Mouse (Mus musculus) CH12.LX (cell line): Measurements from ENCODE around the gene Tigar. TPM values are rescaled to one million over a fixed set of nuclear protein-coding genes. Genes with fewer than 3 reads are reported as not detected.
A peak's percentile ranks its signal among the peaks of the same experiment; 100 is the strongest.

ENCODE experiments used
- DNase-seq: peaks from one replicate; pipeline ENCODE4 v3.0.0-alpha.2; 2013; ENCODE audit errors: extremely low read depth
- H3K27ac ChIP-seq: 2 replicates; pipeline ENCODE4 v1.5.1; 2012; ENCODE audit warnings: low read depth, mild to moderate bottlenecking, control low read depth, moderate library complexity; ENCODE audit not compliant: insufficient read depth
- H3K27me3 ChIP-seq: replicated peaks from 2 replicates; pipeline ENCODE3; 2012; ENCODE audit warnings: inconsistent platforms
- H3K36me3 ChIP-seq, 2 experiments: replicated peaks in 1 of 2; 2 replicates each; pipeline versions ENCODE3 to v1.6.1; 2012; ENCODE audit warnings: inconsistent platforms in 1 of 2, low read length in 1 of 2, mild to moderate bottlenecking in 1 of 2, mixed read lengths in 1 of 2, moderate library complexity in 1 of 2; ENCODE audit not compliant: control insufficient read depth in 1 of 2, insufficient read depth in 1 of 2
- H3K4me1 ChIP-seq, 2 experiments: 2 replicates each; pipeline ENCODE4 v1.6.1; 2012; ENCODE audit warnings: inconsistent platforms in 1 of 2, moderate library complexity in 1 of 2; ENCODE audit not compliant: insufficient read depth in 2 of 2, control insufficient read depth in 1 of 2
- H3K4me2 ChIP-seq: 2 replicates; pipeline ENCODE4 v1.6.1; 2012; ENCODE audit warnings: low read depth, mild to moderate bottlenecking, control low read depth; ENCODE audit not compliant: poor library complexity, insufficient read depth, severe bottlenecking
- H3K4me3 ChIP-seq, 3 experiments: fragments of 150-350 bp in 1 of 3; sonication (generic) in 1 of 3; replicated peaks in 1 of 3; 2 replicates each; pipeline versions ENCODE3 to v1.5.1; 2011 to 2012; ENCODE audit warnings: low read depth in 2 of 3, low read length in 2 of 3, mild to moderate bottlenecking in 2 of 3, moderate library complexity in 2 of 3, control low read depth in 1 of 3, improper control_type of control experiment in 1 of 3, inconsistent platforms in 1 of 3, mixed read lengths in 1 of 3; ENCODE audit not compliant: poor library complexity in 1 of 3
- H3K79me2 ChIP-seq: replicated peaks from 2 replicates; pipeline ENCODE4 v1.6.1; 2012; ENCODE audit warnings: mild to moderate bottlenecking, moderate library complexity; ENCODE audit not compliant: control insufficient read depth, poor library complexity, insufficient read depth, severe bottlenecking; ENCODE audit errors: extremely low read depth
- H3K9ac ChIP-seq: 2 replicates; pipeline ENCODE4 v1.6.1; 2012; ENCODE audit warnings: low read depth, mild to moderate bottlenecking, control low read depth, moderate library complexity; ENCODE audit not compliant: insufficient read depth
- H3K9me3 ChIP-seq: replicated peaks from 2 replicates; pipeline ENCODE3; 2012; ENCODE audit warnings: low read length, inconsistent platforms, mixed read lengths
- CTCF ChIP-seq, 2 experiments: IDR thresholded peaks in 1 of 2; conservative IDR thresholded peaks in 1 of 2; 2 replicates each; pipeline ENCODE4 v1.5.1; 2011 to 2012; ENCODE audit warnings: low read depth in 2 of 2, low read length in 2 of 2, improper control_type of control experiment in 1 of 2, inconsistent platforms in 1 of 2, mild to moderate bottlenecking in 1 of 2, moderate library complexity in 1 of 2
- HCFC1 ChIP-seq: IDR thresholded peaks from 2 replicates; pipeline ENCODE4 v1.6.1; 2012; ENCODE audit warnings: low read depth, mild to moderate bottlenecking, inconsistent platforms, low read length, improper control_type of control experiment
- MAFK ChIP-seq: IDR thresholded peaks from 2 replicates; pipeline ENCODE4 v1.6.1; 2011; ENCODE audit warnings: low read length, improper control_type of control experiment; ENCODE audit not compliant: insufficient replicate concordance
- MAX ChIP-seq: IDR thresholded peaks from 2 replicates; pipeline ENCODE4 v1.6.1; 2011; ENCODE audit warnings: low read length, improper control_type of control experiment
- MXI1 ChIP-seq: IDR thresholded peaks from 2 replicates; pipeline ENCODE4 v1.6.1; 2011; ENCODE audit warnings: mild to moderate bottlenecking, low read depth, low read length, improper control_type of control experiment
- POLR2AphosphoS2 ChIP-seq: IDR thresholded peaks from 2 replicates; pipeline ENCODE4 v1.6.1; 2011; ENCODE audit warnings: low read depth, low read length, improper control_type of control experiment
- RCOR1 ChIP-seq: conservative IDR thresholded peaks from 2 replicates; pipeline ENCODE4 v1.6.1; 2012; ENCODE audit warnings: low read depth, mild to moderate bottlenecking, inconsistent platforms, low read length, improper control_type of control experiment
- SIN3A ChIP-seq: IDR thresholded peaks from 2 replicates; pipeline ENCODE4 v1.6.1; 2012; ENCODE audit warnings: low read length, improper control_type of control experiment, inconsistent platforms
- TBP ChIP-seq: conservative IDR thresholded peaks from 2 replicates; pipeline ENCODE4 v1.6.1; 2011; ENCODE audit warnings: low read depth, low read length, improper control_type of control experiment
- TCF12 ChIP-seq: IDR thresholded peaks from 2 replicates; pipeline ENCODE4 v1.6.1; 2014; ENCODE audit warnings: low read depth, mild to moderate bottlenecking, inconsistent platforms, low read length, improper control_type of control experiment
- USF1 ChIP-seq: IDR thresholded peaks from 2 replicates; pipeline ENCODE4 v1.6.1; 2014; ENCODE audit warnings: low read depth, mild to moderate bottlenecking, inconsistent platforms, low read length, improper control_type of control experiment
- ZMIZ1 ChIP-seq: IDR thresholded peaks from 2 replicates; pipeline ENCODE4 v1.6.1; 2012; ENCODE audit warnings: low read depth, mild to moderate bottlenecking, inconsistent platforms, low read length, improper control_type of control experiment
- dilution Hi-C: fragments of 300-500 bp; cut with MboI; formaldehyde crosslinking; loops from 2 replicates; pipeline ENCODE4 v1.14.3; 2020; ENCODE audit warnings: low sequenced_read_pairs; ENCODE audit not compliant: extremely low pct_unique_long_range_greater_than_20kb, extremely low pct_ligation_motif_present
- in situ Hi-C: fragments of 300-500 bp; cut with MboI; formaldehyde crosslinking; loops from 3 replicates; pipeline ENCODE4 v1.14.3; 2019; ENCODE audit warnings: low sequenced_read_pairs, low pct_ligation_motif_present, low pct_unique_long_range_greater_than_20kb, mixed read lengths
- polyA plus RNA-seq: library from polyadenylated mRNA; unstranded; fragments of >175 nt; gene quantifications from 2 replicates; pipeline ENCODE4 v1.2.1, GENCODE M21; 2012; ENCODE audit warnings: low read depth; ENCODE audit not compliant: insufficient read length
- total RNA-seq, 2 experiments: library from RNA; depleted of rRNA; stranded (reverse); fragments of 300-350 nt in 1 of 2; fragments of >200 nt in 1 of 2; gene quantifications; 2 replicates each; pipeline ENCODE4 v1.2.3; 2012 to 2014

The Tigar gene
- total and polyA plus RNA-seq, 3 experiments: 8.9 to 20.8 (median 11.5) TPM

DNA sequence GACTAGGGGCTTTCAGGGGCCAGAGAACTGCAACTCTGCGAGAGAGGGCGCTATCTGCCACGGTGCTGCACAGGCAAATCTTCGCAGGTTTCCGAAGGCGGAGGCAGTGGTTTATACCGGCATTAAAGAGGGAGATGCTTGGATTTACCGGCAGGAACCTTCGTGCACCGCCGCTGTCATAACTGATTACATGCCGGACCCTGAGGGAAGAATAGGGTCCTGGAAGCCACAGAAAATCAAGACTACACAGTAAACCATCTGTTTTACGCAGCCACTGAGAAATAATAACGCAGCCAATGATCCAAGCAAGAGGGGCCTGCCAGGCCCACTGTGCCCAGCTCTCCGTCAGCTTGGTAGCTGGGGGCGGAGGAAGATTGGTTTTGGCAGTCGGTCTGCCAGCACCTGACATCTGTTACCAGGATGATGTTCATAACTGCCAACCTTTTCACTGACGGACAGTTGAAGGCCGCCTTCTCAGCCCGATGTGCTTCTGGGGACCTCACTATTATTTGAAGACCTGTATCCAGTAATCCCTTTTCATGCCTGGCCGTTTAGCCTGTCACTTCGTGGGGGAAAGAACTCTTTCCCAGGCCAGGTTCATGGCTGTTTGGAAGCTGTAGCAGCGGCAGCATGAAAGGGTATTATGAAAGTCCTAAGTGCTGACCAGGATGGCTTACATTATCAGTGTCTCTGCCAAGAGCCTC is 5.5 kb upstream of the Tigar start:
- dilution Hi-C loops: no loop called here

DNA sequence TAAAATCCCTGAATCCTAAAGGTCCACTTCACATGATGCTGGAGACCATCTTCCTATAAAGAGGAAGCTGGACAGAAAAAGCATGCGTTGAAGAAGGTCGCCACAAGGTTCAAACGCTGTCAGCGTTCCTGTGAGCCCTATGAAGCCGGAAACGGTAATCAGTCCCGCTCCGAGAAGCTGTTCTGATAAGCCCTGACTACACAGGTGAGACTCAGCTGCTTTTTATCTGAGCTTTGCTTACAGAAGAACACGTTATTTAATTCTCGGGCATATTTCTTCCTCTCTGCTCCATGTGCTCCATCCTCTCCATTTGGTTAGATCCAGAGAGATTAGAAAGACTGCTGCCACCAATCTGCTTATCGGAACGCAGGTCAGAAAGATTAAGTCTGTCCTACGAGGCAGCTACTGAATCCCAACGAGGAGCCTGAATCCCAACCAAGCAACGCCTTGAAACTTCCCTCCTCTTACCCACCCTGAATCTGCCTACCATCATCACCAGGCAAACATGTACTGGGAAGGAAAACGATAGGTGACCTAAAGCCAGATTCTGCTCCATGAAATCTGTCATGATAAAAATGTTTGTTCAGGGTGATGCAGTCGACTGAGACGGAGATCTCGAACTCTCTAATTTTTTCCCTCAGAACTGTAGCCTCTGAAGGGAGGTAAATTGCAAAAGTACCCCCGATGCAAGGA is 843 bp downstream of the Tigar start:
- in situ Hi-C loops: loop anchor here (10.0 to 25.0 kb wide), 2 partner anchors 144 to 321 kb away; no protein-coding TSS in a partner anchor
- TF ChIP-seq ZMIZ1 (no peak), MXI1 (no peak), USF1 (no peak), MAX (0 out of 2 replicates have a peak, but pooled peaks have one; percentile 16)
- TF ChIP-seq, all 38 proteins: peak for 1

More for the DNA sequence above, 5.5 kb upstream of the Tigar start:
- Histone ChIP-seq H3K27me3 (peaks cover 33% of the 10 kb centered on the region), H3K36me3 (no peaks in the 10 kb centered on the region), H3K79me2 (no peaks in the 10 kb centered on the region; the same call in 1 of the 2 replicates), H3K4me3 (no peak overlapping the region), H3K9me3 (no peaks in the 10 kb centered on the region), H3K4me2 (no peak overlapping the region), H3K4me1 (peaks cover 0 to 3% of the 10 kb centered on the region in 2 experiments; a peak in 2 of 4 replicates), H3K27ac (no peak overlapping the region), H3K9ac (no peak overlapping the region)
- in situ Hi-C loops: loop anchor here (25.0 kb wide), 1 partner anchor 328 kb away; no protein-coding TSS in a partner anchor
- DNase-seq: no peak
- TF ChIP-seq TCF12: no peak

DNA sequence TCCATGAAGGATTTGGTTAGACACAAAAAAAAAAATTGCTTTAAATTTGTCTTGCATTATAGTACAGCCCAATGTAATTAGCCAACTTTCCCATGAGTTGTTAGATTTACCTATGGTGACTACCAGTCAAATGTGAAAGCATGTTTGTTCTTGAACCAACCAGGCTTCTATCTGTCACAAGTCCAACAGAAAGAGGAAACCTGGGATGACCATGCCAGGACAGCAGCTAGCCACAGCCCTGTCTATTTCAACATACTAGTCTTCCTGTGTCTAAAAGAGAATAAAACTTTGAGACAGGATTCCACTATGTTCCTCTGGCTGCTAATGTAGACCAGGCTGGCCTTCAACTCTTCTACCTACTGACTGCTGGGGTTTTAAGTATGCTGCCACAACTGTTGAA is 1.9 kb downstream of the Tigar start:
- dilution Hi-C loops: no loop called here

More for the DNA sequence above, 843 bp downstream of the Tigar start:
- H3K36me3 ChIP-seq: peaks cover 5 to 14% of the 10 kb centered on the region in 2 experiments
- peak overlapping the region; percentile 97 for H3K4me2 ChIP-seq
- H3K4me3 ChIP-seq: peak overlapping the region; percentile 68 to 86 (median 77)
- peaks cover 15% of the 10 kb centered on the region for H3K79me2 ChIP-seq
- H3K27ac ChIP-seq: no peak overlapping the region
- no peaks in the 10 kb centered on the region for H3K9me3 ChIP-seq
- dilution Hi-C loops: no loop called here
- peak; percentile 48 for DNase-seq
- H3K4me1 ChIP-seq: peaks cover 0 to 33% of the 10 kb centered on the region in 2 experiments; a peak in 2 of 4 replicates
- H3K27me3 ChIP-seq: peaks cover 14% of the 10 kb centered on the region
- peak overlapping the region; percentile 85 for H3K9ac ChIP-seq

More for the DNA sequence above, 1.9 kb downstream of the Tigar start:
- DNase-seq: no peak
- no peak overlapping the region for H3K4me3 ChIP-seq
- H3K27ac ChIP-seq: no peak overlapping the region
- no peak overlapping the region for H3K4me2 ChIP-seq
- peaks cover 15% of the 10 kb centered on the region for H3K79me2 ChIP-seq
- H3K36me3 ChIP-seq: peaks cover 9 to 25% of the 10 kb centered on the region in 2 experiments
- H3K9me3 ChIP-seq: no peaks in the 10 kb centered on the region
- H3K4me1 ChIP-seq: peaks cover 0 to 33% of the 10 kb centered on the region in 2 experiments; a peak in 2 of 4 replicates
- H3K27me3 ChIP-seq: peaks cover 14% of the 10 kb centered on the region
- TF ChIP-seq MAFK: no peak
- no peak for TF ChIP-seq TBP
- no peak for TF ChIP-seq MAX
- no peak for TF ChIP-seq CTCF (conservative IDR thresholded peaks at IDR 0.05 in 1 of 2, IDR thresholded peaks at IDR 0.05 in 1 of 2; ENCODE audit: low read depth in 2 of 2, low read length in 2 of 2)
- TF ChIP-seq RCOR1: no peak
- TF ChIP-seq POLR2AphosphoS2: no peak
- no peak for TF ChIP-seq HCFC1
- TF ChIP-seq SIN3A: no peak
- no peak overlapping the region for H3K9ac ChIP-seq
- in situ Hi-C loops: loop anchor here (10.0 to 25.0 kb wide), 2 partner anchors 143 to 320 kb away; no protein-coding TSS in a partner anchor
